In the genomic region with DNA sequence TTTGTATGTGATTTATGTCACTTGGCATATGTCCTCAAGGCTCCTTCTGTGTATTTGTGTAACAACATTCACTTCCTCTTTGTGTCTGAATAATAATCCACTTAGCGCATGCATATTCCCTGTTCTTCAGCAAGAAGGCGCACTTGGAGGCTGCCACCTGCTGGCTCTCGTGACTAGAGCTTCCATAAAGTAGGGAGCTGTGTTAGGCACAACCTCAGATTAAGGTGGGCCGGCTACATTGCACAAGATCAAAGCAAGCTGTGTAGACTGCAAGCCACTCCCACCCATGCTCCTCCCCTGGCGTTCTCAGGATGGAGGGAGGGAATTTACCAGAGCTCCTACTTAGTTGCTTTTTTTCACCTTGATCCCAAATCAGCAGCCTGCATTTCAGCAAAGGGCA, we compare ENCODE assay signal across 9 mouse cellular contexts. TPM values are rescaled to one million over a fixed set of nuclear protein-coding genes. Genes with fewer than 3 reads are reported as not detected.
DNase-seq lines count a peak whose midpoint lies in the region; TF ChIP-seq lines count a peak whose summit lies in the region.
"Had no signal": no experiment of that assay in that cellular context is flagged by ENCODE, and none has a peak within 500 bp of the region (broad histone marks: within the 10 kb centered on the region; RNA-seq: fewer than 3 reads in every experiment).

No protein-coding gene starts in this region.

- no peaks in the 10 kb centered on the region for H3K27me3 ChIP-seq in testis, adult 2 months (ENCODE audit: control insufficient read depth, insufficient read depth, low read length)

- H3K4me3 ChIP-seq in testis, adult 2 months (ENCODE audit: control insufficient read depth, low read depth, low read length): no peak overlapping the region
- H3K4me3 ChIP-seq: erythroblast, embryonic 14.5 days had no signal

- no peak overlapping the region for H3K27ac ChIP-seq in testis, adult 2 months (ENCODE audit: control insufficient read depth, insufficient read depth, low read depth, low read length)

- peak; percentile 27; the same call in 1 of the 2 replicates for TF ChIP-seq CTCF in testis, adult 2 months (IDR thresholded peaks at IDR 0.05; ENCODE audit: control insufficient read depth, insufficient read depth, insufficient replicate concordance, low read depth, low read length)

- DNase-seq in testis, postnatal 14 days (ENCODE audit: low spot score): no peak
- DNase-seq in adrenal gland, postnatal 25 days: peak; percentile 46
- peak; percentile 42 to 56 for DNase-seq in heart, postnatal 14 days
- DNase-seq in kidney, postnatal 4 days: peak; percentile 66 to 77
- DNase-seq in lung, postnatal 10 days: peak; percentile 77
- peak; percentile 76 for DNase-seq in right cerebral cortex, adult 18-20 months
- no peak for DNase-seq in cerebellum, postnatal 36 days

- no peak for TF ChIP-seq POLR2A in testis, adult 2 months (IDR thresholded peaks at IDR 0.05; ENCODE audit: control insufficient read depth, low read depth, low read length)

- H3K36me3 ChIP-seq in testis, adult 2 months (ENCODE audit: control insufficient read depth, insufficient read depth, low read length): no peaks in the 10 kb centered on the region

- intact Hi-C loops in heart, postnatal 14 days (cut with DNase I): loop anchor here (5.0 kb wide), 3 partner anchors 99 to 314 kb away; no protein-coding TSS in a partner anchor

- H3K4me1 ChIP-seq in testis, adult 2 months (ENCODE audit: control insufficient read depth, insufficient read depth, low read length): peaks cover 2% of the 10 kb centered on the region; the same call in 1 of the 2 replicates

RNA-seq across cellular contexts. Expression of a gene that starts 21.6 kb away (rescaled TPM):
- polyA plus RNA-seq in testis, adult 2 months (2012; rRNA removed): 18.8 and 21.3 TPM in 2 replicates
- 81.7 and 85.7 TPM in 2 replicates for total RNA-seq in adrenal gland, postnatal 25 days (2021)
- total RNA-seq in heart, postnatal 14 days (2021): 10 to 100 TPM; 59.1 to 60.5 TPM

RNA-seq across cellular contexts. Expression of a gene that starts 23.5 kb away (rescaled TPM):
- polyA plus RNA-seq in testis, adult 2 months (2012; rRNA removed): 5.6 and 6.0 TPM in 2 replicates
- 7.2 and 7.4 TPM in 2 replicates for total RNA-seq in adrenal gland, postnatal 25 days (2021)
- total RNA-seq in heart, postnatal 14 days (2021): 10 to 100 TPM; 15.0 to 17.8 TPM

RNA-seq across cellular contexts. Expression of a gene that starts 43.8 kb away (rescaled TPM):
- 0.88 and 1.3 TPM in 2 replicates for polyA plus RNA-seq in testis, adult 2 months (2012; rRNA removed)
- total RNA-seq in adrenal gland, postnatal 25 days (2021): 9.5 and 10.5 TPM in 2 replicates
- total RNA-seq in heart, postnatal 14 days (2021): 10 to 100 TPM; 17.5 to 20.6 TPM

Comparison
In these comparisons a context has a peak if more than half of its experiments do, and no peak if none do; other contexts are left out.
1. DNase-seq: peak in adrenal gland, postnatal 25 days (single experiment), heart, postnatal 14 days (2 of 2), kidney, postnatal 4 days (2 of 2), lung, postnatal 10 days (single experiment) and right cerebral cortex, adult 18-20 months (single experiment); none in testis, postnatal 14 days (single experiment) and cerebellum, postnatal 36 days (0 of 2).